ENCODE assay signal across 9 mouse cellular contexts in genomic region chr9:94727457-94727856, GRCm38 (mm10). TPM values are rescaled to one million over a fixed set of nuclear protein-coding genes. Genes with fewer than 3 reads are reported as not detected.
DNase-seq lines count a peak whose midpoint lies in the region; ATAC-seq lines count a peak whose summit lies in the region.
"Had no signal": no experiment of that assay in that cellular context is flagged by ENCODE, and none has a peak within 500 bp of the region (broad histone marks: within the 10 kb centered on the region; RNA-seq: fewer than 3 reads in every experiment).

No protein-coding gene starts in this region.

- no peaks in the 10 kb centered on the region for H3K4me1 ChIP-seq in embryonic facial prominence, embryonic 11.5 days (ENCODE audit: control insufficient read depth, insufficient read depth, low read length)

- H3K27me3 ChIP-seq in embryonic facial prominence, embryonic 11.5 days (ENCODE audit: control insufficient read depth, insufficient read depth, low read length), result no peaks in the 10 kb centered on the region
- H3K27me3 ChIP-seq: limb, embryonic 12.5 days had no signal

- H3K9ac ChIP-seq in embryonic facial prominence, embryonic 11.5 days (replicated peaks; ENCODE audit: low read length), result no peak overlapping the region
- H3K9ac ChIP-seq: limb, embryonic 12.5 days had no signal

- no peak overlapping the region for H3K4me3 ChIP-seq in embryonic facial prominence, embryonic 11.5 days (ENCODE audit: low read depth, low read length)
- H3K4me3 ChIP-seq: limb, embryonic 12.5 days had no signal

- H3K36me3 ChIP-seq in embryonic facial prominence, embryonic 11.5 days (replicated peaks; ENCODE audit: control insufficient read depth, insufficient read depth, low read depth, low read length), result no peaks in the 10 kb centered on the region
- H3K36me3 ChIP-seq: limb, embryonic 12.5 days had no signal

- no peak overlapping the region for H3K27ac ChIP-seq in embryonic facial prominence, embryonic 11.5 days (replicated peaks; ENCODE audit: low read depth, low read length)
- H3K27ac ChIP-seq: limb, embryonic 12.5 days had no signal

- no peak overlapping the region for H3K4me2 ChIP-seq in embryonic facial prominence, embryonic 11.5 days (ENCODE audit: low read depth, low read length)
- H3K4me2 ChIP-seq: limb, embryonic 12.5 days had no signal

- peak; percentile 20 to 38 for DNase-seq in heart, postnatal 10 days
- no peak for DNase-seq in heart, adult 9 months (ENCODE audit: low spot score in 2 of 2)
- DNase-seq in urinary bladder, postnatal 25 days (ENCODE audit: low spot score), result peak; percentile 11
- no peak for DNase-seq in urinary bladder, adult 2 months (ENCODE audit: low spot score)
- peak; percentile 63 for DNase-seq in embryonic facial prominence, embryonic 11.5 days (ENCODE audit: low spot score)
- peak; percentile 30 for DNase-seq in mesoderm, embryonic 11.5 days (ENCODE audit: low read depth, low spot score)
- no peak for DNase-seq in adrenal gland, adult 8-10 months
- no peak for DNase-seq in kidney, postnatal 4 days

- ATAC-seq in embryonic facial prominence, embryonic 11.5 days (replicated peaks; ENCODE audit: insufficient number of reproducible peaks, low FRiP score, low TSS enrichment, low read depth), result no peak

- WGBS in embryonic facial prominence, embryonic 11.5 days, result 41% methylated on average over 5 of the region's 5 CpGs

- H3K9me3 ChIP-seq in embryonic facial prominence, embryonic 11.5 days (replicated peaks; ENCODE audit: control insufficient read depth, low read length), result no peaks in the 10 kb centered on the region
- H3K9me3 ChIP-seq: limb, embryonic 12.5 days had no signal

- intact Hi-C loops in heart, postnatal 10 days (cut with DNase I), result no loop called here

RNA-seq across cellular contexts. Expression of gene Slc9a9, which starts 57.7 kb away (rescaled TPM):
- total RNA-seq in heart, postnatal 10 days (2021), result 1 to 10 TPM; 2.7 to 2.8 TPM
- polyA plus RNA-seq in urinary bladder, adult 2 months (2012; rRNA removed), result 5.9 and 6.1 TPM in 2 replicates
- 4.4 and 4.7 TPM in 2 replicates for polyA plus RNA-seq in embryonic facial prominence, embryonic 11.5 days (2014; fragmentation: Nextera tagmentation; extraction: Ambion mirVana)
- 1 to 10 TPM; 2.6 to 6.8 (median 3.4) TPM for total RNA-seq in adrenal gland, adult 8-10 months (2022)

Comparison
In these comparisons a context has a peak if more than half of its experiments do, and no peak if none do; other contexts are left out.
1. DNase-seq: peak in heart, postnatal 10 days (2 of 2), urinary bladder, postnatal 25 days (single experiment), embryonic facial prominence, embryonic 11.5 days (single experiment) and mesoderm, embryonic 11.5 days (single experiment); none in heart, adult 9 months (0 of 2), urinary bladder, adult 2 months (single experiment), adrenal gland, adult 8-10 months (single experiment) and kidney, postnatal 4 days (0 of 2).